Mouse (Mus musculus) liver, embryonic 11.5 days (tissue): ENCODE measurements at regions not wholly inside any gene's neighbourhood (a gene's known extent, or its start where the extent isn't known, plus 50 kb on each side); places are given as distances from the start of the nearest gene placed in this dataset.

Source experiments
- ATAC-seq: fragments of 200-750 bp; cut with Nextera tagmentation; replicated peaks from 2 replicates; pipeline ENCODE4 v1.8.0; 2017; ENCODE audit warnings: moderate number of reproducible peaks, mild to moderate bottlenecking, moderate TSS enrichment, moderate library complexity; ENCODE audit not compliant: low FRiP score
- DNase-seq: peaks from one replicate; pipeline ENCODE4 v3.0.0-alpha.2; 2017; ENCODE audit warnings: low spot score
- H3K27ac ChIP-seq: fragments of 300-500 bp; sonication (generic); 2 replicates; pipeline ENCODE4 v1.5.1; 2014; ENCODE audit warnings: mild to moderate bottlenecking, low read depth, low read length, control low read depth
- H3K27me3 ChIP-seq: fragments of 300-500 bp; sonication (generic); replicated peaks from 2 replicates; pipeline ENCODE4 v1.6.1; 2014; ENCODE audit warnings: low read length, mixed read lengths; ENCODE audit not compliant: control insufficient read depth, insufficient read depth
- H3K36me3 ChIP-seq: fragments of 300-500 bp; sonication (generic); 2 replicates; pipeline ENCODE4 v1.6.1; 2014; ENCODE audit warnings: mild to moderate bottlenecking, low read length, moderate library complexity, mixed read lengths; ENCODE audit not compliant: control insufficient read depth, insufficient read depth
- H3K4me1 ChIP-seq: fragments of 300-500 bp; sonication (generic); replicated peaks from 2 replicates; pipeline ENCODE4 v1.6.1; 2014; ENCODE audit warnings: low read length, mixed read lengths; ENCODE audit not compliant: control insufficient read depth, insufficient read depth
- H3K4me2 ChIP-seq: fragments of 300-500 bp; sonication (generic); 2 replicates; pipeline ENCODE4 v1.6.1; 2014; ENCODE audit warnings: mild to moderate bottlenecking, control low read depth, moderate library complexity
- H3K4me3 ChIP-seq: fragments of 300-500 bp; sonication (generic); 2 replicates; pipeline ENCODE4 v1.5.1; 2014; ENCODE audit warnings: low read depth, low read length, control low read depth
- H3K9ac ChIP-seq: fragments of 300-500 bp; sonication (generic); 2 replicates; pipeline ENCODE4 v1.6.1; 2014; ENCODE audit warnings: low read depth, low read length, control low read depth
- H3K9me3 ChIP-seq: fragments of 300-500 bp; sonication (generic); 2 replicates; pipeline ENCODE4 v1.6.1; 2016; ENCODE audit warnings: low read length, inconsistent platforms, mixed read lengths; ENCODE audit not compliant: control insufficient read depth
- WGBS: fragments of 180-500 bp; shearing (Covaris S2); extraction: QIAGEN DNeasy Blood & Tissue Kit; methylation state at CpG from one replicate; pipeline ENCODE4 v1.1.7; 2014; 5-methylcytosine and 5-hydroxymethylcytosine counted together

DNA sequence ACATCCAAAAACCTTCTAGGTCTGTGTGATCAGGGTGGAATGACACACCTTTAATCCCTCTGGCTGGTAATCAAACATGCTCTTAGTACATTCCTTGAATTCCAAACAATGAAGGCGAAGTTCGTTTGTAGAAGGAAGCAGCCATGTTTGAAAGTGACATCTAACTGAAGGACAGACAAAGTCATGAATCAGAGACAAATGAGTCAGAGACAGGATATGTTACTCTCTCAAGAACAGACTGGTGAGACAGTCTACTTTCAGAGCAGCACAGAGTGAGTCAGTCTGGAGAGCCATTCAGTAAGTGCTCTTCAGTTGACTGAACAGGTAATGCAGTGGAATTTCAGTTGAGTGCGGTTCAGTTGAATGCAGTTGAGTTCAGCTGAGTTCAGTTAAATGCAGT, 150.4 kb downstream of the Cpe start:
- Histone ChIP-seq H3K36me3 (no peaks in the 10 kb centered on the region), H3K27ac (no peak overlapping the region), H3K9me3 (no peaks in the 10 kb centered on the region), H3K4me1 (no peaks in the 10 kb centered on the region), H3K4me2 (no peak overlapping the region), H3K4me3 (no peak overlapping the region), H3K27me3 (no peaks in the 10 kb centered on the region), H3K9ac (no peak overlapping the region)
- 78% methylated on average over 3 of the region's 3 CpGs for WGBS
- ATAC-seq (no peak), DNase-seq (no peak)

DNA sequence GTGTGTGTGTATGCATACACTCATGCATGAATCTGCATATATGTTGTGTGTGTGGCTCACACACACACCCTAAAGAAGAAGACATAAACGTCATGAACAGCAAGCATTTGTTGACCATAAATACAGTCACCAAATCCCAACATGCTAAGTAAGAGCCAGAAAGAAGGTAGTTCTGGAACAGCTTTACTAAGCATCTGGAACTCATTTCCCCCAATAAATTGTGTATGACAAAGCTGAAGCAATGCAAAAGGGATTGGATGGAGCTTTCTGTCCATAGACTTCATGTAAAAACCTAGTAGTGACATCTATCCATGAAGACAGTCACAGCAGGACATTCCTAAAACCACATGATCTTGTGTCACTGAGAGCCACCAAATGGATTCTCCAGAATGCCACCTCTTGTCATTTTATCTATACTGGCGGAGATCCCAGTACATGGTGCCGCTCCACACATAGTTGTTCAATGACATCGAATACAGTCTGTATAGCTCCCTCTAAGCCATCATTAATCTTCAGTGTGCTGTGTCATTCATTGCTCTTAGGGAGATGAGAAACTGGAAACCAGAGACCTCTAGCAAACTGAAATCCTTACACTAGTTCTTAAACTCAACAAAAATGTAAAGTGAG, 152.9 kb downstream of the Cpe start:
- no peaks in the 10 kb centered on the region for H3K4me1 ChIP-seq
- no peak overlapping the region for H3K4me3 ChIP-seq
- no peaks in the 10 kb centered on the region for H3K27me3 ChIP-seq
- H3K9ac ChIP-seq = no peak overlapping the region
- no peak for DNase-seq
- 82% methylated on average over 4 of the region's 4 CpGs for WGBS
- no peaks in the 10 kb centered on the region for H3K9me3 ChIP-seq
- no peak overlapping the region for H3K4me2 ChIP-seq
- H3K27ac ChIP-seq = no peak overlapping the region
- ATAC-seq = no peak
- no peaks in the 10 kb centered on the region for H3K36me3 ChIP-seq

- H3K4me3 ChIP-seq = no peak overlapping the region
- no peaks in the 10 kb centered on the region for H3K27me3 ChIP-seq
- H3K9ac ChIP-seq = no peak overlapping the region
- ATAC-seq = no peak
- H3K9me3 ChIP-seq = no peaks in the 10 kb centered on the region
- H3K36me3 ChIP-seq = no peaks in the 10 kb centered on the region
- WGBS = 68% methylated on average over 2 of the region's 2 CpGs
- H3K4me1 ChIP-seq = no peaks in the 10 kb centered on the region
- H3K27ac ChIP-seq = no peak overlapping the region; the same call in 1 of the 2 replicates
- no peak for DNase-seq
- no peak overlapping the region for H3K4me2 ChIP-seq
These were observed 161.1 kb downstream of the Cpe start for GRCm38 (mm10) chr8:64531780-64532179.

DNA sequence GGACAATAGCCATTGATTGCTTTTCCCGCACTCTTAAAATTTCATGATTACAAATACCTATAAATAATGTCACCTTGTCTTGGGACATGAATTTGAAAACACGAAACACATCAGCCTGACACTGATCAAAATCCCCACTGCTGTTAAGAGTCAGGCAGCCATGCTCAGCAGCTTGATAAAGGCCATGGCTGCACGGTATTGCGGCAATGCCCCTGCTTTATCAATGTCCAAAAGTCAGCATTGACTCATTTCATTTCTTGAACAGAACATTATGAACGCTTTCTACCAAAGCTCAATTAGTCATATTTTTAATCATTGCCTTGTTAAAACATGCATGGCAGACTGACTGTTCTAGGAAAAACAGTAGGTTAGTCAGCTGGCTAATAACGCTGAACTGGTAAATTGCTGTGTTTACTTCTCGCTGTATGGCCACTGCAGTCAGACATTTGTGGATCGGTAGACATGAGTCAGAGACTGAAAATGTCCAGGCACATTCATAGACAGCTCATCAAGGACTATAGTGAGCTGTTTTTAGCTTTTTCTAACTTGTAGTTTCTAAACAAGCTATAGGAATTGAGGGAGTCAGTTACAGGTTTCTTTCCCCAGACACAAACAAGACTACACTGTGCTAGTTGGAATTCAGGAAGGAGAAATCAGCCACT, 170.3 kb downstream of the Cpe start:
- DNase-seq = no peak
- WGBS = 75% methylated on average over 8 of the region's 8 CpGs
- Histone ChIP-seq H3K4me2 (no peak overlapping the region), H3K9me3 (no peaks in the 10 kb centered on the region), H3K4me1 (no peaks in the 10 kb centered on the region), H3K27ac (no peak overlapping the region), H3K27me3 (no peaks in the 10 kb centered on the region), H3K4me3 (no peak overlapping the region), H3K9ac (no peak overlapping the region), H3K36me3 (no peaks in the 10 kb centered on the region)
- ATAC-seq = no peak

DNA sequence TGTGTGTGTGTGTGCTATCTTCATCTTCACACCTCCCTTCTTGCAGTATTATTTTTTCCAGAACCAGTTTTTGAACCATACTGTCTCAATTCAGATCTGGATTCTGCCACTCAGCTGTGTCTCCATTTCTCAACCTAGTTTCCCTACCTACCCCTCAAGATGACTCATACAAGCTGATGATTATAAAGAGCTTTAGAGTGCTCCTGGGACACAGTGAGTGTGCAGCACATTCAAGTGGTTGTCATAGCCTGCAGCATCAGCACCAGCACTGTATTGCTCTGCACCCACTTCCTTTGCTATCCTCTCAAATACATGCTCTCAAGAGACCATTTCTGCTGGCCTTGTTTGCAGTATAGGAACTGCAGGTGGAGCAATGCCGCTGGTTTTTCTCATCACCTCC, 173.2 kb downstream of the Cpe start:
- no peak overlapping the region for H3K4me3 ChIP-seq
- no peaks in the 10 kb centered on the region for H3K4me1 ChIP-seq
- DNase-seq = no peak
- H3K9me3 ChIP-seq = no peaks in the 10 kb centered on the region
- H3K27me3 ChIP-seq = no peaks in the 10 kb centered on the region
- H3K36me3 ChIP-seq = no peaks in the 10 kb centered on the region
- 79% methylated on average over 1 of the region's 1 CpGs for WGBS
- H3K4me2 ChIP-seq = no peak overlapping the region
- no peak overlapping the region for H3K27ac ChIP-seq
- no peak overlapping the region for H3K9ac ChIP-seq
- ATAC-seq = no peak

- H3K4me1 ChIP-seq = no peaks in the 10 kb centered on the region
These were observed 176.9 kb downstream of the Cpe start for GRCm38 (mm10) chr8:64515923-64516322.

DNA sequence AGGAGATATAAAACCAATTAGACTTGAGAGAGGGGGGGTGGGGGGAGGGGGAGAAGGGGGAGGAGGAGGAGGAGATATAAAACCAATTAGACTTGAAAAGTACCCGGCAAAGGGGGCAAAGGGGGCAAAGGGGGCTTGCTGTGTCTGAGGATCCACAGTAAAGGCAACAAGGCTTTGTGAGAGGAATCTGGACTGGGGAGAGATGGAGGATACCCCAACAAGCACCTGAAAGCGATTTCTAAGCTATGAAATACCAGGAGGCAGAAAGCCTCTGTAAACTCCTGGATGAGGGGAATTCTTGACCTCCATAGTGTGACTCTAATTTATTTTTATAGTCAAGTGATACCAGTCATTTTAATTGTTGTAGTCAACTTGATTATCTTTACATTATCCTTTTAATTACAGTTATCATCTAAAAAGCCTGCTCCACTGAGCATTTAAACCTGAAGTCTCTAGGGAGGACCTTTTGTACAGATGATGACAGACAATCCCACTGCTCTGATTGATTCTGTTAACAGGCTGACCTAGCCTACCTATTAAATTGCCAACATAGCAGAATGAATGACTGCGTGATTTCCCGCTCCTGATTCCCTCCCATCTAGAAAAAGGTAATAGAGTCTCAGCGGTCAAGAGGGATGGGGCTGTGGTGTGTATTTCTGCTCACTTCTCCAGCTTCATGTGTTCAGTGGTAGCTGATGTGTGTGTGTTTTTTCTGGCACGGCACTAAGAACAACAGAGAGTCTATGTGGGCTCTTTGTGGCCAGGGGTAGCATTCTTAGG, 195.4 kb downstream of the Cpe start:
- Histone ChIP-seq H3K27ac (no peak overlapping the region), H3K4me1 (no peaks in the 10 kb centered on the region), H3K36me3 (no peaks in the 10 kb centered on the region), H3K9me3 (no peaks in the 10 kb centered on the region), H3K4me2 (no peak overlapping the region), H3K4me3 (no peak overlapping the region), H3K27me3 (no peaks in the 10 kb centered on the region), H3K9ac (no peak overlapping the region)
- DNase-seq = no peak
- ATAC-seq = no peak
- WGBS = 66% methylated on average over 6 of the region's 6 CpGs

More at GRCm38 (mm10) chr8:64515923-64516322, 176.9 kb downstream of the Cpe start:
- Histone ChIP-seq H3K27ac (no peak overlapping the region), H3K27me3 (no peaks in the 10 kb centered on the region), H3K9ac (no peak overlapping the region), H3K9me3 (peaks cover 2% of the 10 kb centered on the region; the same call in 1 of the 2 replicates), H3K36me3 (no peaks in the 10 kb centered on the region), H3K4me2 (no peak overlapping the region), H3K4me3 (no peak overlapping the region)
- WGBS = 83% methylated on average over 5 of the region's 5 CpGs
- DNase-seq (no peak), ATAC-seq (no peak)

DNA sequence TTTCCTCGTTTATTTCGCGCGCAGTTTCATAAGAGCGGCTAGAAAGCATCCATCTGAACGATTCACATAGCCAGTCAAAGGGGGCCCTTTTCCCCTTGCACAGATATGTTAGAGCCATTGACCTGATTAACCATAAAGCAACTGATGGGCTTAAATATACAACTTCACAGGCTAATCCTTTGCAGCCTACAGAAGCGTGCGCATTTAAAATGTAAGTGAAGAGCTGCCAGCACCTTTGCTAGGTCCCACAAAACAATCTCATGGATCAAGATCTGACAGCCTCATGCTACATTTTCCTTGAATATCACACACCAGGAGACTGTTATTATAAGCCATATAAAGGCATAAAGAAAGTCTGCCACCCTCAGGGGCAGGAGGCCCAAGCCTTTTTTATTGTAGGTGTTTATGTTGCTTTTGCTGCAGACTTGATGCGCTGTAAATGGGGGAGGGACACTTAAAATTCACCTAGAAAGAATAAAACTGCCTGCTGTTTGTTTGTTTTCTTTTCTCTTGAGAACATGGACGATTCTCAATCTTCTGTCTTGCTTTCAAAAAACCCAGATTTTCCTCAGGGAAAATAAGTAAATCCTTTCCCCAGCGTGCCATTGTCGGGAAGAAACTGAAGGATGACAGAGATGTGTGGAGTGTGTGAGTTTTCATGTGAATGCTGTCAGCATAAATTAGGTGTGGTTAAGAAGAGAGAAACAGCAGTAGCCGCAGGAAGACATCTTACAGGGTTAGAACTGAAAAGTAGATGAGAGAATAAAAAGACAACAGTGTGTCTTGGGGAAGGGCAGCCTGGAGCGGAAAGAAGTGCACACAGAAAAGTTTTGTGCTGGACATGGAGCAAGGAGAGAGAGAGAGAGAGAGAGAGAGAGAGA, 196.3 kb downstream of the Cpe start:
- 72% methylated on average over 14 of the region's 14 CpGs for WGBS
- no peak for DNase-seq

More for the DNA sequence above, 196.3 kb downstream of the Cpe start:
- no peak for ATAC-seq
- Histone ChIP-seq H3K9me3 (no peaks in the 10 kb centered on the region), H3K9ac (no peak overlapping the region), H3K27me3 (no peaks in the 10 kb centered on the region), H3K4me2 (no peak overlapping the region), H3K36me3 (no peaks in the 10 kb centered on the region), H3K27ac (no peak overlapping the region), H3K4me1 (no peaks in the 10 kb centered on the region), H3K4me3 (no peak overlapping the region)
